Mouse (Mus musculus) left cerebral cortex, postnatal 14 days (tissue): ENCODE data around the gene Ugt1a5. TPM values are rescaled to one million over a fixed set of nuclear protein-coding genes. Genes with fewer than 3 reads are reported as not detected.

ENCODE experiments used
- DNase-seq, 2 experiments: peaks; one replicate each; pipeline ENCODE4 v3.0.0; 2021 to 2022; ENCODE audit warnings: low spot score in 2 of 2, mixed read lengths in 1 of 2
- intact Hi-C: fragments of 180-260 bp; cut with DNase I; formaldehyde crosslinking; loops from one replicate; pipeline ENCODE4 v1.15.1; 2025
- total RNA-seq, 2 experiments: library from RNA; stranded (reverse); gene quantifications; 2 replicates each; pipeline ENCODE4 v1.2.3; 2021

Ugt1a5 gene
- total RNA-seq, 2 experiments from 2014 or later = 0.15 TPM; not detected in 1

GRCm38 (mm10) chr1:88255989-88256754 is 90.4 kb downstream of the Ugt1a5 start:
- DNase-seq = no peak

GRCm38 (mm10) chr1:88256886-88257663 is 91.3 kb downstream of the Ugt1a5 start:
- intact Hi-C loops = no loop called here
- no peak for DNase-seq

More at GRCm38 (mm10) chr1:88255989-88256754, 90.4 kb downstream of the Ugt1a5 start:
- intact Hi-C loops = no loop called here

- intact Hi-C loops = no loop called here
- no peak for DNase-seq
These were observed 91.9 kb downstream of the Ugt1a5 start for GRCm38 (mm10) chr1:88257681-88258080.

GRCm38 (mm10) chr1:88258361-88258760 is 92.5 kb downstream of the Ugt1a5 start:
- intact Hi-C loops = no loop called here
- no peak for DNase-seq

- no peak for DNase-seq
- intact Hi-C loops = no loop called here
These were observed 93.2 kb downstream of the Ugt1a5 start for GRCm38 (mm10) chr1:88258881-88259642.

GRCm38 (mm10) chr1:88259643-88260024 is 93.8 kb downstream of the Ugt1a5 start:
- intact Hi-C loops = loop anchor here (2.0 kb wide), 1 partner anchor 21 kb away; no protein-coding TSS in a partner anchor
- no peak for DNase-seq

GRCm38 (mm10) chr1:88260114-88260513 is 94.3 kb downstream of the Ugt1a5 start:
- intact Hi-C loops = loop anchor here (2.0 kb wide), 1 partner anchor 21 kb away; no protein-coding TSS in a partner anchor
- no peak for DNase-seq

GRCm38 (mm10) chr1:88260604-88261377 is 95.0 kb downstream of the Ugt1a5 start:
- DNase-seq = no peak
- intact Hi-C loops = loop anchor here (2.0 kb wide), 1 partner anchor 20 kb away; no protein-coding TSS in a partner anchor

- intact Hi-C loops = loop anchor here (2.0 kb wide), 1 partner anchor 19 kb away; no protein-coding TSS in a partner anchor
These were observed 95.9 kb downstream of the Ugt1a5 start for GRCm38 (mm10) chr1:88261706-88262105.

GRCm38 (mm10) chr1:88262255-88262654 is 96.4 kb downstream of the Ugt1a5 start:
- DNase-seq = no peak
- intact Hi-C loops = no loop called here

More at GRCm38 (mm10) chr1:88261706-88262105, 95.9 kb downstream of the Ugt1a5 start:
- DNase-seq = no peak

GRCm38 (mm10) chr1:88262961-88263360 is 97.1 kb downstream of the Ugt1a5 start:
- intact Hi-C loops = no loop called here
- no peak for DNase-seq

GRCm38 (mm10) chr1:88263778-88264177 is 98.0 kb downstream of the Ugt1a5 start:
- intact Hi-C loops = no loop called here
- DNase-seq = no peak

- intact Hi-C loops = no loop called here
- no peak for DNase-seq
These were observed 98.5 kb downstream of the Ugt1a5 start for GRCm38 (mm10) chr1:88264237-88264868.

GRCm38 (mm10) chr1:88264869-88265240 is 99.0 kb downstream of the Ugt1a5 start:
- no peak for DNase-seq
- intact Hi-C loops = no loop called here

- DNase-seq = no peak
- intact Hi-C loops = no loop called here
These were observed 100.3 kb downstream of the Ugt1a5 start for GRCm38 (mm10) chr1:88266123-88266522.

- intact Hi-C loops = no loop called here
- DNase-seq = no peak
These were observed 101.7 kb downstream of the Ugt1a5 start for GRCm38 (mm10) chr1:88267489-88267888.

GRCm38 (mm10) chr1:88268070-88268469 is 102.3 kb downstream of the Ugt1a5 start:
- no peak for DNase-seq
- intact Hi-C loops = no loop called here
